Mouse (Mus musculus): Measurements from ENCODE around the gene Plcb2. TPM values are rescaled to one million over a fixed set of nuclear protein-coding genes. Genes with fewer than 3 reads are reported as not detected.

Plcb2 gene
- polyA plus RNA-seq, 1 experiment from 2014 or later = 1.7 TPM

DNA sequence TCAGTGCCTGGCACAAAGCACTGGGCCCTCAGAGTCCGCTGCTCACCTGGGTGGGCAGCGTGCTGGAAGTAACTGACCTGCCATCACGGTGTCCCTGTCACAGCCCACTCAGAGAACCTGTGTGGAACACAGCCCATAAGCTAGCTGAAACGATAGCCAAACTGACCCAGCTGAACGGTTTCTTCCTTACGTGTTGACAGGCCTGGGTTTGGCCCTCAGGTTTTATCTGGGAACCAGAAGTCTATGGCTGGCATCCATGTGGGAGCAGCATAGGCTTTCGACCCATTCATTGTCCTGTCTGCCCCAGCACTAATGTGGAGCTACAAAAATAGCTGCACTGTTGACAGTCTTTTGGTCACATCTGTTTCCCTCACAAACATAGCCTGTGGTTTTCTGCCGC lies 22.2 kb upstream of the Plcb2 start:
- Histone ChIP-seq H3K27me3 (no peaks in the 10 kb centered on the region), H3K4me1 (replicated peaks) (peaks cover 74% of the 10 kb centered on the region), H3K36me3 (peaks cover 24% of the 10 kb centered on the region), H3K27ac (peak overlapping the region; percentile 91), H3K9ac (0 out of 2 replicates have a peak overlapping the region, but pooled peaks have one; percentile 13), H3K4me3 (replicated peaks) (no peak overlapping the region), H3K9me3 (replicated peaks) (no peaks in the 10 kb centered on the region), H3K4me2 (no peak overlapping the region)
- DNase-seq (no peak), ATAC-seq (ENCODE audit: low read depth) (no peak)
- WGBS (ENCODE audit: insufficient replicate concordance) = 63% methylated on average over 8 of the region's 8 CpGs

DNA sequence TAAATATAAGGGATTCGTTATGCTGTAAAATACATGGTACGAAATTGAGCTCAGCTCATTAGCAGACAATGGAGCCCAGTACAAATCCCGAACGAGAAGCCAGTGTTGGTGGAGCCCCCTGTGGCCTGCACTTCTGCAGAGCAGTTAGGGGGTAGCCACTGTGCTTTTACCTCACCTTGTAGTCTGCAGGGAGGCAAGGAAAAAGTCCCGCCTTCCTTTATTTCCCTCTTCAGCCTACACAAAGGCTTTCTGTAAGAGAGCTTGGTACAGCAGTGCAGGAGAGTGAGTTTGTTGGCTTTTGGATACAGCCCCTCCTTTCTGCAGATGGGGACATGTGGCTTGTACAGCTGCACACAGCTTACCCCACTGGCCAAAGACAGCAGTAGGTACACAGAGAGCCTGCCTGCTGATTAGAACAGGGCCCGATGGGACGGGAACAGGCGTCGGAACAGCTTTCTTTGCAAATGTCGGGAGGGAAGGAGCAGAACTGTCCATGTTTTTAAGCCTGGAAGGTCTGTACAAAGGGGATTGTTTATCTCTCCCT lies 21.2 kb upstream of the Plcb2 start:
- Histone ChIP-seq H3K27ac (peak overlapping the region; percentile 41; the same call in 1 of the 2 replicates), H3K27me3 (peaks cover 3% of the 10 kb centered on the region; the same call in 1 of the 2 replicates), H3K4me2 (peak overlapping the region; percentile 12; the same call in 1 of the 2 replicates), H3K4me3 (replicated peaks) (no peak overlapping the region), H3K36me3 (peaks cover 24% of the 10 kb centered on the region), H3K9me3 (replicated peaks) (no peaks in the 10 kb centered on the region), H3K4me1 (replicated peaks) (peaks cover 85% of the 10 kb centered on the region), H3K9ac (no peak overlapping the region)
- 70% methylated on average over 10 of the region's 10 CpGs for WGBS (ENCODE audit: insufficient replicate concordance)
- DNase-seq (no peak), ATAC-seq (ENCODE audit: low read depth) (no peak)

DNA sequence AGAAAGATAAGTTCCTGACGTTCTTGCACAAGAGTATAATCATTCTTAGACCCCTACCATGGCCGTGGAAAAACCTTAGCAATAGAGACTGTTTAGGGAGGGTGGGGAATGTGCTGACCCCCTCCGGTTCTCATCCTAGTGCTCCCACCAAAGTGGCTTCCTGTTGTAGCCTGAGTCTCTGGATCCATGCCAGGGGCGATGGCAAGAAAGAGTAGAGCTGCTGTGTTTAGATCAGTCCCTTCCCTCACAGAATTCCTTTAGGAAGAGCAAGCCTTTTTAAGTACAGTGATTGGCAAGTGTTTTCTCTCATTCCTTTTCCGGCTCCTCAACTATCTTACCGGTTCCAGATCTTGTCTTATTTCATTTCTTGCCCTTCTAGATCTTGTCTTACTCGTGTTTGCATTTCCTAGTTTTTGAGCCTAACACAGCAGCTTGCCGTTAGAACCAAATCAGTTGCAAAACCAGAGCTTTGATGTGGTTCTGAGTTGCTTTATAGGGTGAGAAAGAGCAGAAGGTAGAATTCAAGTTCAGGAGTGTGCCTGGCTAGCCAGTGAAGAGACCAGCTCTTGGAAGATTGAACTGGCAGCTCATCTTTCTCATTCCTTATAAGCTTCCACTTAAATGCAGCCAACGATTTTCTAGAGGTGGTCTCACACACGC lies 19.2 kb upstream of the Plcb2 start:
- Histone ChIP-seq H3K4me2 (peak overlapping the region; percentile 100), H3K27ac (peak overlapping the region; percentile 71), H3K4me1 (replicated peaks) (peaks cover 80% of the 10 kb centered on the region), H3K4me3 (replicated peaks) (peak overlapping the region; percentile 95), H3K9me3 (replicated peaks) (no peaks in the 10 kb centered on the region), H3K27me3 (peaks cover 6% of the 10 kb centered on the region), H3K9ac (peak overlapping the region; percentile 96), H3K36me3 (peaks cover 24% of the 10 kb centered on the region)
- DNase-seq = no peak
- 41% methylated on average over 10 of the region's 10 CpGs for WGBS (ENCODE audit: insufficient replicate concordance)
- no peak for ATAC-seq (ENCODE audit: low read depth)

DNA sequence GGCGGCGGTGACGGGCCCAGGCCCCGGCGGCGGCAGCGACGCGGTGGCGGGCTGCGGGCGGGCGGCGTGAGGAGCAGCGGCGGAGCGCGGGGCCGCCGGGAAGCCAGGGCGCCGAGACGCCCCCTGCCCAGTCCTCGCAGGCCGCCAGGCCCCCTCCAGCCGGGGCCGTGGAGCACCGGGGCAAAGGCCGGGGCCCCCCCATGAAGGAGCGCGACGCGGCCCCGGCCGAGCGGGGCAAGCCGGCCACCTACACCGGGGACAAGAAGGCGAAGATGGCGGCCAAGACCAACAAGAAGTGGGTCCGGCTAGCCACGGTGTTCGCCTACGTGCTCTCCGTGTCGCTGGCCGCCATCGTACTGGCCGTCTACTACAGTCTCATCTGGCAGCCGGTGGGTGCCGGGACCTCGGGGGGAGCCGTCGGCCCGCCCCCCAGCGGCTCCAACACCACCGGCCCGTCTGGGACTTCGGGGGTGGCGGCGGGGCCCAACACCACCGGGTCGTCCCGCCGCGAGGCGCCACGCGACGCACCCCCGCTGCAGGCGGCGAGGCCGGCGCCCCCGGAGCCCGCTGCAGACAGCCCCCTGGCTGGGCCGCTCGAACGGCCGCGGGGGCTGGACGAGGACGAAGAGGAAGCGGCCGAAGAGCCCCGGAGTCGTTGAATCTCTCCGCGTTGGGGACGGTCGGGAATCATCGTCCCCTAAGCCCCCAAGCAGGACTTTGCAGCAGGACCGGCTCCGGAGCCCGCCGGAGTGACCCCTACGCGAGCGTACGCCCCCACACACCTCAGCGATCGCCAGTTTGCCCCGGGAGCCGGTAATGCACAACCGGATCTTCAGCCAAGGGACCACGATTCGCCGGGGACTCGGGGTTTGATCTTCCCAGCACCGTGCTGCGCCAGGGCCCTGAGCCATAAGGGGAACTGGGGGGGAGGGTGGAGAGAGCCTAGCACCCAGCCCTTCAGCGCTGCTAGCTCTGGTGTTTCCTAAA lies 18.0 kb upstream of the Plcb2 start:
- ATAC-seq (ENCODE audit: low read depth) (peak; percentile 37), DNase-seq (no peak)
- Histone ChIP-seq H3K4me1 (replicated peaks) (peaks cover 68% of the 10 kb centered on the region), H3K4me2 (peak overlapping the region; percentile 100), H3K4me3 (replicated peaks) (peak overlapping the region; percentile 95), H3K9ac (peak overlapping the region; percentile 96), H3K27ac (peak overlapping the region; percentile 71), H3K27me3 (peaks cover 12% of the 10 kb centered on the region), H3K9me3 (replicated peaks) (no peaks in the 10 kb centered on the region), H3K36me3 (peaks cover 20% of the 10 kb centered on the region)
- WGBS (ENCODE audit: insufficient replicate concordance) = under 1% methylated on average over 109 of the region's 113 CpGs

DNA sequence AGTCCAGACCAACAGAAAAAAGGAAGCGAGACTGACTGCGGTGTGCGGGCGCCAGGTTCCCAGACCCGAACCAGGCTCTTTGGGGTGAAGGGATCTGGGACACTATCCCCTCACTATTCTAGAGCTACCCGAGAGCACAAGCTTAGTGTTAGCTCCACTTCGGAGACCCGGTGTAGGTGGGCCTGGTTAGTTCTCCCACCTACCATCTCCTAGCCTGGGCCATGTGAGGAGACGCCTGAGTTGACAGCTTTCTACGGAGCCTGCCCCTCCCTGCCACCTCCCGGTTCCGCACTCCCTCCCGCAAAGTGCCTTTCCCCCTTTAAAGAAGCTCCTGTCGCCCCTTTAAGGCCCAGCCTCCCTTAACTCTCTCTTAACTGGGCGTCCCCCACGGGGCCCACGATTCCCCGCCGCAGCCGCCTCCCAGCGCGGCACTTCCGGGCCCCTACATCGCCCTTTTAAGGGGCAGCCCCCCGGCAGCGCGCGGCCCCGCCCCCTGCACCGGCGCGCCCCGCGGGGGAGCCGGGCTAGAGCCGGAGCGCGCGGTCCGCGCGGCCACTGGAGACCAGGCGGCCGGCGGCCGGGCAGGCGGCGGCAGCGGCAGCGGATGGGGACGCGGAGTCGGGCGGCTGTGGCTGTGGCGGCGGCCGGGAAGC lies 17.1 kb upstream of the Plcb2 start, which contains the start of gene Inafm2:
Gene Inafm2 (plus strand): TSS at position 527 of the 653 bp plus-strand sequence.
- under 1% methylated on average over 53 of the region's 57 CpGs for WGBS (ENCODE audit: insufficient replicate concordance)
- DNase-seq (peak; percentile 90), ATAC-seq (ENCODE audit: low read depth) (peak; percentile 90)
- Histone ChIP-seq H3K27ac (peak within 1 kb of the TSS; percentile 71), H3K4me3 (replicated peaks) (peak within 1 kb of the TSS; percentile 95), H3K27me3 (peaks cover 12% of the 10 kb centered on the region), H3K36me3 (peaks cover 17% of the 10 kb centered on the region), H3K4me2 (peak within 1 kb of the TSS; percentile 100), H3K9ac (peak within 1 kb of the TSS; percentile 96), H3K4me1 (replicated peaks) (peaks cover 61% of the 10 kb centered on the region), H3K9me3 (replicated peaks) (no peaks in the 10 kb centered on the region)

DNA sequence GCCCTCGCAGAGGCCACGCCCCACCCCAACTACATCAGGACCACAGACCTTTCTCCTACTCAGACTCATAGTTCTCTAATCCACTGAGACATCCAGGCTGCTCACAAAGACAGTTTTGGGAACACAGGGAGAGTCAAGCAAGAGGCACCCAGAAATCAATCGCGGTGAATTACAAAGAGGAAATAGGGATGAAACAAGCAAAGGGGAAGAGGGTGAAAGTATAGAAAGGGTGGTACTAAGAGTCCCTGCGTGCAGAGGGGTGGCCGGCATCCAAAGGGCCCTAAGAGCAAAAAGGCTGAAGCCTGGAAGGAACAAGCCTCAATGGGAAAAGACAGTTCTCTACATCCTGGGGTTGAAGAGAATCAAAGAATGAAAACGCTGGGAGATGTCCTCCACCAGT lies 16.4 kb upstream of the Plcb2 start:
- Histone ChIP-seq H3K27me3 (peaks cover 12% of the 10 kb centered on the region), H3K9ac (peak overlapping the region; percentile 96), H3K4me1 (replicated peaks) (peaks cover 54% of the 10 kb centered on the region), H3K4me3 (replicated peaks) (peak overlapping the region; percentile 95), H3K4me2 (peak overlapping the region; percentile 100), H3K36me3 (peaks cover 10% of the 10 kb centered on the region), H3K9me3 (replicated peaks) (no peaks in the 10 kb centered on the region), H3K27ac (no peak overlapping the region)
- DNase-seq (no peak), ATAC-seq (ENCODE audit: low read depth) (no peak)
- 9% methylated on average over 7 of the region's 7 CpGs for WGBS (ENCODE audit: insufficient replicate concordance)

DNA sequence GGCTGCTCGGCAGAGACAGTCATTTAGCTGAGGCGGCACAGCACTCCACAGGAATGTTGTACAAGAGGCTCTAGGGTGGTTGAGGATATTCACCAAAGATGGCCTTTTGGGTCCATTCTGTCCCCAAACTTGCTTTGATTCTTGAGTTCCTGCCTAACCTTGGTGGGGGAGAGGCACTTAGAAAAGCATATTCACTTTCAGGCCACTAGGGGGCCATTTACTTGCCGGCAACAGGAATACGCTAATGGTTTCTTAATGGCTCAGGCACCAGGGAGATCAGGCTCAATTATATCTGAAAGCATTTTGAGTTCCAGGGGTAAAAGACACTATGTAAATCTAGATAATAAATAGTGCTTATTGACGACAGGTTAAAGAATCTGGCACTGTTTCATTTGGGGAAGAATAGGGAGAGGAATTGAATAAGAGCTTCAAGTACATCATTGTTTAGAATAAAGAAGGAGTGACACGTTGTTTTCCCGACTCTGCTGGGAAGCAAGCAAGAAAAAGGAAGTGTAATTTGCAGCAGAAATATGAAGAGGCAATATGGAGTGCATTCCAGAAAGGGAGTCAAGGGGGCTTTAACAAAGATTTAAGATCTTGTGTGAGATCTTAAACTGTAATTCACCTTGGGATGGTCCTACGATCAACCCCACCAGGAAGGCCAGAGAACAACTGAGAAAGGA lies 15.2 kb upstream of the Plcb2 start:
- Histone ChIP-seq H3K27me3 (peaks cover 12% of the 10 kb centered on the region), H3K36me3 (no peaks in the 10 kb centered on the region), H3K4me3 (replicated peaks) (no peak overlapping the region), H3K4me2 (no peak overlapping the region), H3K4me1 (replicated peaks) (peaks cover 41% of the 10 kb centered on the region), H3K27ac (no peak overlapping the region), H3K9ac (no peak overlapping the region), H3K9me3 (replicated peaks) (no peaks in the 10 kb centered on the region)
- whole genome bisulfite sequencing (ENCODE audit: insufficient replicate concordance) = 27% methylated on average over 8 of the region's 8 CpGs
- no peak for ATAC-seq (ENCODE audit: low read depth)
- DNase-seq = peak; percentile 38

DNA sequence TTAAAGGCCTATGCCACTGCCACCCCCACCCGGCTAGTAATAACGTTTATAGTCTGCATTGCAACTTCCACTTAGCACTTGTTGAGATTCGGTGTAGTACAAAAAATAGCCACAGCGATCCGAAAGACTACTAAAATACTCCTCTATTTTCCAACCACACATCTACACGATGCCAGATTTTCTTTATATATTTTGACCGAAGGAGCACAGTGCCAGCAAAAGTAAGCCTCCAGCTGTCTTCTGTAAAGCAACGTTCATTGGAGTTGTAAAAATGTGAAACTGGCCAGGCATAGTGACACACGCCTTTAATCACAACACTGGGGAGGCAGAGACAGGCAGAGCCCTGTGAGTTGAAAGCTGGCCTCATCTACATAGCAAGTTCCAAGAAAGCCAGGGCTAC lies 12.9 kb upstream of the Plcb2 start:
- Histone ChIP-seq H3K36me3 (no peaks in the 10 kb centered on the region), H3K9ac (no peak overlapping the region), H3K4me1 (replicated peaks) (peaks cover 19% of the 10 kb centered on the region), H3K4me3 (replicated peaks) (no peak overlapping the region), H3K27me3 (peaks cover 12% of the 10 kb centered on the region), H3K9me3 (replicated peaks) (no peaks in the 10 kb centered on the region), H3K27ac (no peak overlapping the region), H3K4me2 (no peak overlapping the region)
- WGBS (ENCODE audit: insufficient replicate concordance) = 57% methylated on average over 9 of the region's 9 CpGs
- no peak for ATAC-seq (ENCODE audit: low read depth)
- DNase-seq = no peak

DNA sequence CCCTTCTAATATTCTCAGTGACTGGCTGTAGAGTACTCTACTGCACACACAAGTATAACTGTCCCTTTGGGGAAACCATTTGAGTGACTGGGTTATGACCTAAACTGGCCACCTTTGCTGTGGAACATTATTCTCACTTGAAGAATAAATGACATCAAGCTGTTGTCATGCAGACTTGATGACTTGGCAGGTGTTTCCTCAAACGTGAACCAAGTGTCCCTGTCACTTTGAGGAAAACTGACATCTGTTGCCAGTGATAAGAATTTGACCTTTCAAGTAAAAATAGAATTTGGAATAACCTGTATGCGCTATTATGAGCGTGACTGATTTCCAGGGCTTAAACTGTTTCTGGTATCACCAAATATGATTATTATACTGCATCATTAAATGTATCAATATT lies 12.1 kb upstream of the Plcb2 start:
- H3K36me3 ChIP-seq = no peaks in the 10 kb centered on the region
- H3K4me1 ChIP-seq (replicated peaks) = peaks cover 17% of the 10 kb centered on the region
- H3K9me3 ChIP-seq (replicated peaks) = no peaks in the 10 kb centered on the region
- H3K4me3 ChIP-seq (replicated peaks) = no peak overlapping the region
- H3K27ac ChIP-seq = no peak overlapping the region
- ATAC-seq (ENCODE audit: low read depth) (no peak), DNase-seq (no peak)
- H3K9ac ChIP-seq = no peak overlapping the region
- H3K27me3 ChIP-seq = peaks cover 16% of the 10 kb centered on the region
- 20% methylated on average over 3 of the region's 3 CpGs for WGBS (ENCODE audit: insufficient replicate concordance)
- H3K4me2 ChIP-seq = no peak overlapping the region

DNA sequence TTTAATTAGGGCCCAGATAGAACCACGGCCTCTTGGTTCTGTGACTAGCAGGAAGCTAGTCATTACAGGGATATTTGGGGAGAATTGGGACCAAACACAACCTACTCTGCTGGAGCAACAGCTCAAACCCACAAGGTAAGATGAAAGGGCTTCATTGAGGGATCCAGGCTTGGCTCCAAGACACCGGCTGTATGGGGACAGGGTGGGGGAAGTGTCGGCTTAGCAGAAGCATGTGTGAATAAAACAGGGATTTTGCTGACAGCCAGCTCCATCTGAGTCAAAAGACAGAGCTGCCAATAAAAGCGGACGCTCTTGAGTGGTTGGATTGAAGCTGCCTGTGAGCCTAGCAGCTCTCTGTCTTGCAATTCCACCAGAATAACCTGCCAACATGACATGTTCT lies 5.1 kb upstream of the Plcb2 start:
- H3K36me3 ChIP-seq = no peaks in the 10 kb centered on the region
- H3K27ac ChIP-seq = no peak overlapping the region
- H3K9ac ChIP-seq = no peak overlapping the region
- ATAC-seq (ENCODE audit: low read depth) (no peak), DNase-seq (no peak)
- no peak overlapping the region for H3K4me3 ChIP-seq (replicated peaks)
- H3K4me1 ChIP-seq (replicated peaks) = peaks cover 19% of the 10 kb centered on the region
- no peak overlapping the region for H3K4me2 ChIP-seq
- no peaks in the 10 kb centered on the region for H3K9me3 ChIP-seq (replicated peaks)
- peaks cover 28% of the 10 kb centered on the region for H3K27me3 ChIP-seq
- 71% methylated on average over 5 of the region's 5 CpGs for WGBS (ENCODE audit: insufficient replicate concordance)
